Mouse (Mus musculus) intestine, embryonic 16.5 days (tissue): Measurements from ENCODE around the gene Usp7. TPM values are rescaled to one million over a fixed set of nuclear protein-coding genes. Genes with fewer than 3 reads are reported as not detected.

ENCODE experiments used
- ATAC-seq: fragments of 200-750 bp; cut with Nextera tagmentation; 2 replicates; pipeline ENCODE4 v1.8.0; 2017; ENCODE audit warnings: moderate TSS enrichment, moderate library complexity
- H3K27ac ChIP-seq: fragments of 300-500 bp; sonication (generic); 2 replicates; pipeline ENCODE4 v1.5.1; 2014; ENCODE audit warnings: mild to moderate bottlenecking, low read length
- H3K27me3 ChIP-seq: fragments of 300-500 bp; sonication (generic); replicated peaks from 2 replicates; pipeline ENCODE4 v1.6.1; 2014; ENCODE audit warnings: low read length, control low read depth, mixed read lengths; ENCODE audit not compliant: control insufficient read depth, insufficient read depth
- H3K36me3 ChIP-seq: fragments of 300-500 bp; sonication (generic); 2 replicates; pipeline ENCODE4 v1.6.1; 2014; ENCODE audit warnings: low read length, control low read depth; ENCODE audit not compliant: control insufficient read depth, insufficient read depth
- H3K4me1 ChIP-seq: fragments of 300-500 bp; sonication (generic); 2 replicates; pipeline ENCODE4 v1.6.1; 2014; ENCODE audit warnings: low read length, control low read depth, mixed read lengths; ENCODE audit not compliant: control insufficient read depth, insufficient read depth
- H3K4me2 ChIP-seq: fragments of 300-500 bp; sonication (generic); 2 replicates; pipeline ENCODE4 v1.6.1; 2014; ENCODE audit warnings: low read depth, low read length, control low read depth
- H3K4me3 ChIP-seq: fragments of 300-500 bp; sonication (generic); 2 replicates; pipeline ENCODE4 v1.5.1; 2014; ENCODE audit warnings: mild to moderate bottlenecking, low read length
- H3K9ac ChIP-seq: fragments of 300-500 bp; sonication (generic); 2 replicates; pipeline ENCODE4 v1.6.1; 2014; ENCODE audit warnings: low read depth, low read length
- H3K9me3 ChIP-seq: fragments of 300-500 bp; sonication (generic); 2 replicates; pipeline ENCODE4 v1.6.1; 2016; ENCODE audit warnings: low read length, control low read depth; ENCODE audit not compliant: control insufficient read depth
- WGBS: fragments of 180-500 bp; shearing (Covaris S2); extraction: QIAGEN DNeasy Blood & Tissue Kit; methylation state at CpG from one replicate; pipeline ENCODE4 v1.1.7; 2014; 5-methylcytosine and 5-hydroxymethylcytosine counted together
- polyA plus RNA-seq: library from polyadenylated mRNA; unstranded; fragments of >200 nt; fragmentation: Nextera tagmentation; extraction: Ambion mirVana; gene quantifications from 2 replicates; pipeline ENCODE4 v1.2.1, GENCODE M21; 2015

Gene Usp7
- polyA plus RNA-seq = 16.1 and 19.1 TPM in 2 replicates

DNA sequence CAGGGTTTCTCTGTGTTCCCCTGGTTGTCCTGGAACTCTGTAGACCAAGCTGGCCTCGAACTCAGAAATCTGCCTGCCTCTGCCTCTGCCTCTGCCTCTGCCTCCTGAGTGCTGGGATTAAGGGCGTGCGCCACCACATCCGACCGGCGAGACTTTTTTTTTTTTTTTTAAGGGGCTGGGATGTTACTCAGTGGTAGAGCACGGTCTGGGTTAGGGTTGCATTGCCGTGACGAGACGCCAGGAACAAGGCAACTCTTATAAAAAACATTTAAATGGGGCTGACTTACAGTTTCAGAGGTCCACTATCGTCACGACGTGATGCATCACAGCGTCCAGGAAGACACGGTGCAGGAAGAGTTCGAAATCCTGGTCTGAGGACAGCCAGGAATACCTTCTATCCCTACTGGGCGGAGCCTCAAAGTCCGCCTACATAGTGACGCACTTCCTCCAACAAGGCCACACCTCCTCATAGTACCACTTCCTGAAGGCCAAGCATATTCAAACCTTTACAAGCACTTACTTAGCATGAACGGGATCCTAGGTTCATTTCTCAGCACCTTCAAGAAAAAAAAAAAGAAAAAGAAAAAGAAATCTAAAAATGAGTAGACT lies at the start of gene Usp7:
Usp7 (minus strand) TSS at position 360 of the 609 bp plus-strand sequence.
- 93% methylated on average over 20 of the region's 20 CpGs for WGBS
- no peaks in the 10 kb centered on the region for H3K36me3 ChIP-seq
- H3K4me3 ChIP-seq = no peak within 1 kb of the TSS
- ATAC-seq = no peak
- H3K27ac ChIP-seq = no peak within 1 kb of the TSS
- H3K9me3 ChIP-seq = no peaks in the 10 kb centered on the region
- no peaks in the 10 kb centered on the region for H3K27me3 ChIP-seq
- no peak within 1 kb of the TSS for H3K9ac ChIP-seq
- no peak within 1 kb of the TSS for H3K4me2 ChIP-seq
- no peaks in the 10 kb centered on the region for H3K4me1 ChIP-seq

- H3K4me3 ChIP-seq = no peak overlapping the region
- WGBS = 84% methylated on average over 3 of the region's 3 CpGs
- H3K9ac ChIP-seq = no peak overlapping the region
- H3K27ac ChIP-seq = no peak overlapping the region
- no peaks in the 10 kb centered on the region for H3K4me1 ChIP-seq
- H3K9me3 ChIP-seq = no peaks in the 10 kb centered on the region
- H3K4me2 ChIP-seq = no peak overlapping the region
- peaks cover 15% of the 10 kb centered on the region; the same call in 1 of the 2 replicates for H3K36me3 ChIP-seq
- no peak for ATAC-seq
- H3K27me3 ChIP-seq = no peaks in the 10 kb centered on the region
Measured at GRCm38 (mm10) chr16:8840557-8840956, 48.4 kb upstream of the Usp7 start.

GRCm38 (mm10) chr16:8838921-8839320 lies 46.8 kb upstream of the Usp7 start:
- no peaks in the 10 kb centered on the region for H3K9me3 ChIP-seq
- no peaks in the 10 kb centered on the region for H3K27me3 ChIP-seq
- H3K36me3 ChIP-seq = peaks cover 15% of the 10 kb centered on the region; the same call in 1 of the 2 replicates
- no peak overlapping the region for H3K27ac ChIP-seq
- ATAC-seq = no peak
- no peak overlapping the region for H3K4me2 ChIP-seq
- H3K9ac ChIP-seq = no peak overlapping the region
- no peaks in the 10 kb centered on the region for H3K4me1 ChIP-seq
- H3K4me3 ChIP-seq = no peak overlapping the region

GRCm38 (mm10) chr16:8837595-8837994 lies 45.5 kb upstream of the Usp7 start:
- Histone ChIP-seq H3K9ac (no peak overlapping the region), H3K27me3 (no peaks in the 10 kb centered on the region), H3K4me2 (no peak overlapping the region), H3K4me1 (peaks cover 11% of the 10 kb centered on the region), H3K4me3 (no peak overlapping the region), H3K27ac (no peak overlapping the region), H3K9me3 (no peaks in the 10 kb centered on the region), H3K36me3 (peaks cover 12% of the 10 kb centered on the region; the same call in 1 of the 2 replicates)
- WGBS = 100% methylated on average over 1 of the region's 1 CpGs
- no peak for ATAC-seq

- Histone ChIP-seq H3K27me3 (no peaks in the 10 kb centered on the region), H3K4me3 (no peak overlapping the region), H3K9ac (no peak overlapping the region), H3K4me2 (no peak overlapping the region), H3K9me3 (no peaks in the 10 kb centered on the region), H3K27ac (no peak overlapping the region), H3K36me3 (peaks cover 12% of the 10 kb centered on the region; the same call in 1 of the 2 replicates), H3K4me1 (peaks cover 15% of the 10 kb centered on the region)
- no peak for ATAC-seq
- 85% methylated on average over 1 of the region's 1 CpGs for WGBS
Measured at GRCm38 (mm10) chr16:8836876-8837275, 44.8 kb upstream of the Usp7 start.

- Histone ChIP-seq H3K27me3 (no peaks in the 10 kb centered on the region), H3K4me3 (peak overlapping the region; percentile 76), H3K27ac (no peak overlapping the region; the same call in 1 of the 2 replicates), H3K9ac (peak overlapping the region; percentile 94), H3K36me3 (peaks cover 3% of the 10 kb centered on the region; the same call in 1 of the 2 replicates), H3K9me3 (no peaks in the 10 kb centered on the region), H3K4me2 (peak overlapping the region; percentile 78), H3K4me1 (peaks cover 19% of the 10 kb centered on the region)
- no peak for ATAC-seq
- WGBS = 5% methylated on average over 12 of the region's 12 CpGs
Measured at GRCm38 (mm10) chr16:8831241-8831640, 39.1 kb upstream of the Usp7 start.

GRCm38 (mm10) chr16:8830431-8831211 lies 38.5 kb upstream of the Usp7 start:
- ATAC-seq = peak; percentile 36

GRCm38 (mm10) chr16:8829564-8830359 lies 37.7 kb upstream of the Usp7 start, which contains the start of gene 1810013L24Rik:
Gene 1810013L24Rik (plus strand): TSS chr16:8830100.
- H3K9ac ChIP-seq = peak within 1 kb of the TSS; percentile 94
- WGBS = under 1% methylated on average over 77 of the region's 80 CpGs

More at GRCm38 (mm10) chr16:8830431-8831211, 38.5 kb upstream of the Usp7 start:
- Histone ChIP-seq H3K9me3 (no peaks in the 10 kb centered on the region), H3K36me3 (peaks cover 3% of the 10 kb centered on the region; the same call in 1 of the 2 replicates), H3K27me3 (no peaks in the 10 kb centered on the region), H3K4me1 (peaks cover 19% of the 10 kb centered on the region), H3K4me2 (peak overlapping the region; percentile 78), H3K9ac (peak overlapping the region; percentile 94), H3K4me3 (peak overlapping the region; percentile 76), H3K27ac (peak overlapping the region; percentile 96)
- 0% methylated on average over 70 of the region's 74 CpGs for WGBS

More at GRCm38 (mm10) chr16:8829564-8830359, 37.7 kb upstream of the Usp7 start, which contains the start of gene 1810013L24Rik:
- H3K9me3 ChIP-seq = no peaks in the 10 kb centered on the region
- H3K4me3 ChIP-seq = peak within 1 kb of the TSS; percentile 76
- H3K36me3 ChIP-seq = peaks cover 3% of the 10 kb centered on the region; the same call in 1 of the 2 replicates
- no peaks in the 10 kb centered on the region for H3K27me3 ChIP-seq
- H3K27ac ChIP-seq = peak within 1 kb of the TSS; percentile 96
- peak within 1 kb of the TSS; percentile 81 for H3K4me2 ChIP-seq
- H3K4me1 ChIP-seq = peaks cover 19% of the 10 kb centered on the region
- peak; percentile 95 for ATAC-seq
